Mouse (Mus musculus) limb, embryonic 11.5 days (tissue): ENCODE data around the gene Rae1. TPM values are rescaled to one million over a fixed set of nuclear protein-coding genes. Genes with fewer than 3 reads are reported as not detected.

Experiments used
- ATAC-seq: fragments of 200-750 bp; cut with Nextera tagmentation; 2 replicates; pipeline ENCODE4 v1.8.0; 2017; ENCODE audit warnings: low read depth; ENCODE audit not compliant: insufficient number of reproducible peaks, low FRiP score, low TSS enrichment
- DNase-seq: peaks from one replicate; pipeline ENCODE4 v3.0.0-alpha.2; 2015; ENCODE audit warnings: low spot score
- H3K27ac ChIP-seq: fragments of 300-500 bp; sonication (generic); replicated peaks from 2 replicates; pipeline ENCODE4 v1.5.1; 2014; ENCODE audit warnings: low read depth, mild to moderate bottlenecking, low read length
- H3K27me3 ChIP-seq: fragments of 300-500 bp; sonication (generic); 2 replicates; pipeline ENCODE4 v1.6.1; 2014; ENCODE audit warnings: mild to moderate bottlenecking, low read length, mixed read lengths; ENCODE audit not compliant: control insufficient read depth, insufficient read depth
- H3K36me3 ChIP-seq: fragments of 300-500 bp; sonication (generic); 2 replicates; pipeline ENCODE4 v1.6.1; 2014; ENCODE audit warnings: mild to moderate bottlenecking, low read length, moderate library complexity, mixed read lengths; ENCODE audit not compliant: control insufficient read depth, insufficient read depth
- H3K4me1 ChIP-seq: fragments of 300-500 bp; sonication (generic); 2 replicates; pipeline ENCODE4 v1.6.1; 2014; ENCODE audit warnings: low read length, mixed read lengths; ENCODE audit not compliant: control insufficient read depth, insufficient read depth
- H3K4me2 ChIP-seq: fragments of 300-500 bp; sonication (generic); 2 replicates; pipeline ENCODE4 v1.6.1; 2014; ENCODE audit warnings: low read depth, mild to moderate bottlenecking, moderate library complexity; ENCODE audit not compliant: severe bottlenecking
- H3K4me3 ChIP-seq: fragments of 300-500 bp; sonication (generic); 2 replicates; pipeline ENCODE4 v1.5.1; 2014; ENCODE audit warnings: low read depth, low read length
- H3K9ac ChIP-seq: fragments of 300-500 bp; sonication (generic); 2 replicates; pipeline ENCODE4 v1.6.1; 2014; ENCODE audit warnings: mild to moderate bottlenecking, low read length
- H3K9me3 ChIP-seq: fragments of 300-500 bp; sonication (generic); 2 replicates; pipeline ENCODE4 v1.6.1; 2016; ENCODE audit warnings: low read length; ENCODE audit not compliant: control insufficient read depth
- WGBS: fragments of 180-500 bp; shearing (Covaris S2); extraction: QIAGEN DNeasy Blood & Tissue Kit; methylation state at CpG from one replicate; pipeline ENCODE4 v1.1.7; 2014; 5-methylcytosine and 5-hydroxymethylcytosine counted together
- polyA plus RNA-seq: library from polyadenylated mRNA; unstranded; fragments of >200 nt; fragmentation: Nextera tagmentation; extraction: Ambion mirVana; gene quantifications from 2 replicates; pipeline ENCODE4 v1.2.1, GENCODE M21; 2014

The Rae1 gene
- polyA plus RNA-seq, 1 experiment from 2014 or later = 172 TPM

DNA sequence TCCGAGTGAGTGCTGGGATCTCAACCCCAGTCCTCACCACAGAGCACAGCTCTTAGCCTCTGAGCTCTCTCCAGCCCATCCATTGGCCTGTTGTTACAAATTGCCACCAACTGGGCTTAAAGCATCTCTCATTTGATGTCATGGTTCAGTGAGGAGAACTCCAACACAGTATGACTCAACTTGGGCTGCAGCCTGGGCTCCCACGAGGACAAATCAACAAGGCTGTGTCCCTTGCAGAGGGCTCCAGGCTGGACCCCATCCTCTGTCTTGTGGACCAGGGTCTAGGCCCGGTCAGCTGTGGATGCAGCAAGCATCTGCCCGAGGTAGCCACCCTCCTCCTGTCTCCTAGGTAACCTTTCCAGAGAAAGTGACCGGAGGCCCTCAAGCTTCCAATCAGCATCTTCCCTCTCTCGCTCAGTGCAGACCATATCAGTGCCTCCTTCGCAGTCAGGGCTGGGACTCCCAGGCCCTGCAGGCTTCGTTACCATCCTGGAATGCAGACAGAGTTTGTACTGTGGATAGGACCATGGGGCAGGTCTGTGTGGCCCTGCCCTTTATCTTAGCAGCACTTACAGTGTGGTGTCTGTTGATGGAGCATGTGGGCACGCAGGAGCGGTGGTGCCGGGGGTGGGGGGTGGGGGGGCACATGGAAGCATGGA lies 42.7 kb downstream of the Rae1 start:
- no peak overlapping the region for H3K27ac ChIP-seq
- DNase-seq = no peak
- no peak overlapping the region for H3K9ac ChIP-seq
- no peak for ATAC-seq
- no peaks in the 10 kb centered on the region for H3K27me3 ChIP-seq
- no peak overlapping the region for H3K4me2 ChIP-seq
- WGBS = 75% methylated on average over 11 of the region's 11 CpGs
- H3K4me3 ChIP-seq = no peak overlapping the region
- H3K4me1 ChIP-seq = no peaks in the 10 kb centered on the region
- no peaks in the 10 kb centered on the region for H3K36me3 ChIP-seq
- H3K9me3 ChIP-seq = no peaks in the 10 kb centered on the region

DNA sequence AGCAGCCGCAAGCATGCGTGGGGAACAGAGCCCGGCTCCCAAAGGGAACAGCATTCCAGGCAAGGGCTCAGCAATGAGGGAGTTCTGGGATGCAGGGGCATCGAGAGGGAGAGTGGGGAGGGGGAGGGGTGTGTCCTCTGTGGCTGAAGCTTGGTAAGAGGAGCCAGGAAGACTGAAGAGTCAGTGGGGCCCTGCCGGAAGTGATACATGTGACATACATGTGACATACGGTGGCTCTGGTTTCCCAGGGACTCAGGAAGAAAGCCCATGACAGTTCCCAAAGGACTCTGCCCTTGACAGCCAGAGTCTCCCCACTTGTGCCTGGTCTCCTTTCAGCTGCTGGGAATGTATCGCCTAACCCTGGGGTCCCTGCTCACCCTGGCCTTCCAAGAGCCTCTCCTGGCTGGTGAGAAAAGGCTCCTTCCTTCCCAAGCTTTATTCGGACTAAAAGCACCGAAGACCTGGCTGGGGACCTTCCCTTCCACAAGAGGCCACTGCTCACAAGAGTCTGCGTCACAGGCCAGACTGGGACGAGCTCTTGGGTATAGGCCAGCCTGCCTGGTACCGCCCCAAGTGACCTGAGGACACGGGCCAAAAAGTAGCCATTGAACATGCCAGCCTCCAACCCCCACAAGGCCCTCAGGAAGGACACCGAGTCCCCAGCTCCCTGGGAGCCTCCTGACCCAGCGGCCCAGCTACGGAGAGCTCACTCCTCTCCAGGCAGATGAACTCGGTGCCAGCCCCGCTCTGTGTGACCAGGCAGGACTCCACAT lies 44.5 kb downstream of the Rae1 start:
- WGBS = 80% methylated on average over 18 of the region's 18 CpGs
- no peaks in the 10 kb centered on the region for H3K9me3 ChIP-seq
- H3K4me2 ChIP-seq = no peak overlapping the region
- no peak overlapping the region for H3K27ac ChIP-seq
- no peaks in the 10 kb centered on the region for H3K36me3 ChIP-seq
- DNase-seq (no peak), ATAC-seq (no peak)
- H3K9ac ChIP-seq = no peak overlapping the region
- no peak overlapping the region for H3K4me3 ChIP-seq
- no peaks in the 10 kb centered on the region for H3K27me3 ChIP-seq
- H3K4me1 ChIP-seq = no peaks in the 10 kb centered on the region

DNA sequence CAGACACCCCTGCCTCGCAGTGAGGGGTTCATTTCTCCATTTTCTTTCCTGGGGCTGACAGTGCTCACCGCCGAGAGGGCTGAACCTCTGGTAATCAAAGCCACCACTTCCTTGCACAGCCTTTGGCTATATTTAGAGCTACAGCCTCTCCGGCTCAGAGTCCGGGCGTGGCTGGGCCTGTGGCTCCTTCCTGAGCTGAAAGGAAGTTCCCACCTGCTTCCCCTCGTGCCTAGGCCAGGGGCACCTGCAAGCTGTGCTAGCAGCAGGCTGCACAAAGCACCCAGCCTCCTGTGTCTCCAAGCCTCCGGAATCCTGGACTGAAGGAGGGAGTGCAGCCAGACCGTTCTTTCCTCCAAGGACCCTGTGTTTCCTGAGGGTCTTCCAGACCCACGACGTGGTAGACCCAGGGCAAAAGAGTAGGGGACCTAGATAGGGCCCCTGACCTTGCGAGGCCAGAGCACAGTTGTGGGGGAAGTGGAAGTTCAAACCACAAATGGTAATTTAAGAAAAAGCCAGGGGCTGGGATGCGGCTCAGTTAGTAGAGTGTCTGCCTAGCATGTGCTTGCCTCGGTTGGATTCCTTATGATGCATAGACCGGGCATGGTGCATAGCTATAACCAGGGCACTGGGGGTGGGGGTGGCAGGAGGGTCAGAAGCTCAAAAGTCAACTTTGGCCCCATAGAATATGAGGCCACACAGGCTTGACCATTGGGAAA lies 46.8 kb downstream of the Rae1 start:
- Histone ChIP-seq H3K4me1 (peaks cover 6% of the 10 kb centered on the region; the same call in 1 of the 2 replicates), H3K9ac (no peak overlapping the region), H3K27ac (no peak overlapping the region), H3K4me2 (no peak overlapping the region), H3K9me3 (no peaks in the 10 kb centered on the region), H3K36me3 (no peaks in the 10 kb centered on the region), H3K4me3 (no peak overlapping the region), H3K27me3 (no peaks in the 10 kb centered on the region)
- WGBS = 71% methylated on average over 15 of the region's 15 CpGs
- DNase-seq (no peak), ATAC-seq (no peak)

DNA sequence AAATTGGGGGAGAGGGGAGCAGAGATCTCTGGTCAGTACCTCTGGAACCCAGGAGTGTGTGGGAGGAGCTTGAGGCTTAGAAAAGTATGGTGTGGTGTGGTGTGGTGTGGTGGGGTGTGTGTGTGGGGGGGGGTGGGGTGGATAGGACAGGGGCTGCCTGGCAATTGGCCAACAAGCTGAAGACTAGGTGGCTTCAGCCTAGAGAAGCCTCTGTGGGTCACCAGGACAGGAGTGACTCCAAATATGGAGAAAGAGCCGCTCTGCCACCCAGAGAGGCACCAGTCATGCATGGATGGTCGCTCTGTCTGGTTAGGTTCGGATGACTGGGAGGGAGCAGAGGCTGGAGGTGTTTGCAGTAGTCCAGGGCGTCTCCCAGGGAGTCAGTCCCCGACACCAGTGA lies 47.6 kb downstream of the Rae1 start:
- H3K27ac ChIP-seq = no peak overlapping the region
- no peaks in the 10 kb centered on the region for H3K9me3 ChIP-seq
- no peaks in the 10 kb centered on the region for H3K27me3 ChIP-seq
- H3K9ac ChIP-seq = no peak overlapping the region
- H3K36me3 ChIP-seq = no peaks in the 10 kb centered on the region
- WGBS = 72% methylated on average over 5 of the region's 5 CpGs
- ATAC-seq (no peak), DNase-seq (no peak)
- H3K4me3 ChIP-seq = no peak overlapping the region
- peaks cover 6% of the 10 kb centered on the region; the same call in 1 of the 2 replicates for H3K4me1 ChIP-seq
- H3K4me2 ChIP-seq = no peak overlapping the region

DNA sequence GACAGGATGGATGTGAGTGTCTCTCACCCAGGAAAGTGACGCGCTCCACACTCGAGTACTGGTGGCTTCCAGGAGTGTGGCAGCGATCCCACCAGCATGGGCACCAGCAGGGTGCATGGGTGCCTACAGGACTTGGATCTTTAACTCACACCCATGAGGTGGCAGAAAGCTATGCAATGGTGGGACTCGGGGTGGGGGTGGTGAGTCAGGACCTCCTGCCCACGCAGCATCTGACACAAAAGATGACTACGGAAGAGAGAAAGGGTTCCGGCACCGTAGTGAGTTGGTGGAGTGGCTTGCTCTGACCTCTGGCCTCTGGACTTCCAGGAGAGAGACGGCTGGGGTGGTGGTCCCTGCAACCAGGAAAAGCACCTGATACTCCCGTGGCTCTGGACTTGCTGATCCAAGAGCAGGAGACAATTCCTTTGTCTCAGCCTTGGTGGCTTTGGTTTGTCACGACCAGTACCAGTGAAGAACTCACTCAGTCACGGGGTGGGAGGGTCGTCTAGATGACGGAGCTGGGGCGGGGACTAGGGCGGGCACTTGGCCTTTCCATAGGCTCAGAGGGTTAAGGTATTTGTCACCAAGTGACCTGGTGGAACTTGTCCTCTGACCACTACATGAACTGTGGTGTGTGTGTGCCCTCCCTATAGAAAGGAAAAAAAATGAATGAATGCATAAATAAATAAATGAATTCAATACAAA lies 48.3 kb downstream of the Rae1 start:
- H3K27me3 ChIP-seq = no peaks in the 10 kb centered on the region
- H3K9me3 ChIP-seq = no peaks in the 10 kb centered on the region
- no peak overlapping the region for H3K4me2 ChIP-seq
- H3K36me3 ChIP-seq = no peaks in the 10 kb centered on the region
- H3K27ac ChIP-seq = no peak overlapping the region
- WGBS = 67% methylated on average over 17 of the region's 17 CpGs
- no peak for ATAC-seq
- no peak overlapping the region for H3K4me3 ChIP-seq
- no peak overlapping the region for H3K9ac ChIP-seq
- peaks cover 6% of the 10 kb centered on the region; the same call in 1 of the 2 replicates for H3K4me1 ChIP-seq
- DNase-seq = no peak

DNA sequence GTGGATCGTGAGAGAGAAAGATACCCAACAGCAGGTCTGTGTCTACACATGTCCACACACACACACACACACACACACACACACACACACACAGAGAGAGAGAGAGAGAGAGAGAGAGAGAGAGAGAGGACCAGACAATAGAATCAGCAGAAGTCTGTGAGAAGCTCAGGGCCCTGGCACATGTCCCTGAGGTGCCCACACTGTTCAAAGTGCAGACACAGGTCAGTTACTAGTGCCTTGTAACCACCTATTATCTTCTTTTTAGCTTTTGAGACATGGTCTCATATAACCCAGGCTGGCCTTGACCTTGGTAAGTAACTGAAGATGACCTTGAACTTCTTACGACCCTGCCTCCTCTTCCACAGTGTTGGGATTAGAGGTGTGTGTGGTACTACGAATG lies 49.3 kb downstream of the Rae1 start:
- Histone ChIP-seq H3K27me3 (no peaks in the 10 kb centered on the region), H3K36me3 (no peaks in the 10 kb centered on the region), H3K4me3 (no peak overlapping the region), H3K27ac (no peak overlapping the region), H3K9ac (no peak overlapping the region), H3K4me1 (peaks cover 6% of the 10 kb centered on the region; the same call in 1 of the 2 replicates), H3K9me3 (no peaks in the 10 kb centered on the region), H3K4me2 (no peak overlapping the region)
- ATAC-seq (no peak), DNase-seq (no peak)
- WGBS = 88% methylated on average over 3 of the region's 3 CpGs

DNA sequence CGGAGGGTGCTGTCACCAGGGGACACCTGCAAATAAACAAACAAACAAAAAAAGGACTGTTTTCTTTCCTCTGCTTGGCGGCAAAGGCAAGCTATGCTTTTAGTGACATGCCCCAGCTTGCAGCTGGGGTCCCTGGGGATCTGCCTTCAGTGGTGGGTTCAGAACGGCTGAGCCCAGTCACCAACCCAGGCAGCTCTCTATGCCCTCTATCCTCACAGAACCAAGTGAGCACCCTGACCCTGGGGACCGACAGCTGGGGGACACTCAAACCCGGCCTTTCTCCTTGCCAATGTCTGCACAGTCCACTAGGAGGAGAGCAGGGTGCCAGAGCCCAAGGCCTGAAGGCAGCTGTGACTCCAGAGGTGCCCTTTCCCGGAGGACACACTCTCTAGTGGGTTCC lies 49.9 kb downstream of the Rae1 start:
- Histone ChIP-seq H3K9me3 (no peaks in the 10 kb centered on the region), H3K36me3 (no peaks in the 10 kb centered on the region), H3K4me2 (no peak overlapping the region), H3K27me3 (no peaks in the 10 kb centered on the region), H3K4me1 (peaks cover 6% of the 10 kb centered on the region; the same call in 1 of the 2 replicates), H3K4me3 (no peak overlapping the region), H3K27ac (no peak overlapping the region), H3K9ac (no peak overlapping the region)
- 56% methylated on average over 6 of the region's 6 CpGs for WGBS
- no peak for ATAC-seq
- DNase-seq = no peak
